Mouse (Mus musculus): ENCODE measurements around the gene Hmga2.
"Not testable (repeated sequence)": the region's sequence is repeated elsewhere in the genome, so short reads cannot be mapped to it uniquely, and the experiment has no call there.

The Hmga2 gene

DNA sequence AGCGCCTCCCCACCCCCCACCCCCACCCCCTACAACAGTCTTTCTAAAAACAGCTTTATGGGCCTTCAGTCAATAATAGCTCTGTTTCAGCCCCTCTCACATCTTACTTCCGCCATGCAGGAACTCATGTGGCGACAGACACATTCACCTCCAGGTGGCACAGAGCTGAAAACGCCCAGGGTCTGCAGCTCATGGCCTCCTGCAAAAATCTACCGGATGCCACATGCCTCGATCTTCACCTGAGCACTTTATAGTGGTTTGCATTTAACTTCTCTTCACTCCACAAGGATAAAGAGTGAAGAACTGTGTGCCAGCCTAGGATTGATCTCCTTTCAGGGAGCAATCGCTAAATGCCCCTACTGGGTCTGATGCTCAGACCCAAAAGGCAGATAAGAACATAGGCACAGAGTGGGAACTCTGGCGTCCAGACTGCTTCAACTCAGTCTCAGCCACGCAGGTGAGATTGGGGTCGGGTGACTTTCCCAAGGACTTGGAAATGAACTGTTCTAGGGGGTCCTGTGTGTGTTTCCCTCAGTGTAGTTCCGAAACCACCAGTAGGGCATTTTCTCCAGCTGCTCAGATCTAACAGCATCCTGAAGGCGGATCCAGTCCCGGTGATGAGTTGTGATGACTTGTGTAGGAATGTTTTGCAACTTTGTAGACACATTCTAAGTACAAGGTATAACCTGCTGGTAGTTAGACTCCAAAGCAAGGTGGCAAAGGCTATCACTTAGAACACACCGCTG, 84.1 kb downstream of the Hmga2 start:
- no peak for DNase-seq (ENCODE audit: low read depth)

GRCm38 (mm10) chr10:120390912-120391835, 85.1 kb downstream of the Hmga2 start:
- DNase-seq (ENCODE audit: low read depth): no peak

GRCm38 (mm10) chr10:120389707-120390106, 86.6 kb downstream of the Hmga2 start:
- DNase-seq (ENCODE audit: low read depth): no peak

GRCm38 (mm10) chr10:120388966-120389365, 87.3 kb downstream of the Hmga2 start:
- DNase-seq (ENCODE audit: low read depth): no peak

DNA sequence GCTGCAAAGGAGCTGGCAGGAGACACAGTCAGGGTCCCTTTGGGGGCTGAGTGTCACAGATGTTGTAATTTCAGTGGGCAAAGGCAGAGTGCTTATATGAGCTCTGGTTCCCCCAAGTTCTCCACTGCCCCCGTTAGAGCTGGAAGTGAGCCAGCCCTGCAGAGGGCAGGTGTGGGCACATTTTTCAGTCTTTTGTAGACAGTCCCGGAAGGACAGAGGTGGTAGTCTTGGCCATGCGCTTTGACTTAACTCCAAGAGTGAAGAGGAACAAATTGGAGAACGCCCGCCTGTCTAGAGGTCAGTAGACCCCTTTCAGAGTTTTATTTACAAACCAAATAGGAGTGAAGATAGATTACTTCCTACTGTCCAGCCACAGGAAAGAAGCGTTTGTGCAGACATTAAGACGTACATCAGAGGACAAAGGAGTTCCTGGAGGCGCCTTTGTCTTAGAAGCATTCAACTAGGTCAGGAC, 87.8 kb downstream of the Hmga2 start:
- no peak for DNase-seq (ENCODE audit: low read depth)

DNA sequence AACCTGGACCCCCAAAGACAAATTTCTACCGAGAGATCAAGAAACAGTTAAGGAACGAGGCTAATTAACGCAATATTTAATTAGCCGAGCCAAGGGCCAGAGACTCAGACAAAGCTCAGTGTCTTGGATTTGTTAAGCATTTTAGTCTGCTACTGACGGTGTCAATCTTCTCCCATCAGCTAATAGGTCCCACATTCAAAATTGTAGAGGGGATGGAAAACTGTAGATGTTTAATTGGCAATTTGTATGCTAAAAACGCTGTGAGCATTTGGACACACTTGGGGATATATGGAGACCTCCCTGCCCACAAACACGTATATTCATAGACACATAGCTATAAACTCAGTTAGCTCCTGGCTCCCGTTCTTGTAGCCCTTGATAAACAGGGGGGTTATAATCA, 89.2 kb downstream of the Hmga2 start:
- DNase-seq (ENCODE audit: low read depth): no peak

GRCm38 (mm10) chr10:120384797-120385600, 91.3 kb downstream of the Hmga2 start:
- DNase-seq (ENCODE audit: low read depth): peak; percentile 13

DNA sequence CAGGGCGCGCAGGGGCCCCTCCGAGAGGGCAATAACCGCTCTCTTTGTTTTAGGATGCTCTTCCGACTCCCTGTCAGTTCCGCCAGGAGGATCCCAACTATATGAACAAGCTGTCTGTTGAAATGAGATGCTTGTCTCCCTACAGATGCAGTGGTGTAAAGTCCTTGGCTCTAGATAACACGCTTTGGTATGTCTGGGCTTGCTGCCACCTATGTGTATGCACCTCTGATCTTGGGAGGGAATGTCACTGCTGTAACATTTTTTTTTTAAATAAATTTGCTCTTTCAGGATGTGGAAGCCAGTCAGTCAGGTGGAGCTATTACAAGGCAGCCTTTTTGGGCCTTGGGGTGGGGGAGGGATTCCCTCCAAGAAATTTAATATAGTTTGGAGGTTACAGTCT, 92.2 kb downstream of the Hmga2 start:
- DNase-seq (ENCODE audit: low read depth): no peak

- DNase-seq (ENCODE audit: low read depth): no peak
Measured at GRCm38 (mm10) chr10:120377795-120378194, 98.5 kb downstream of the Hmga2 start.

- DNase-seq (ENCODE audit: low read depth): no peak
Measured at GRCm38 (mm10) chr10:120377327-120377752, 98.9 kb downstream of the Hmga2 start.

DNA sequence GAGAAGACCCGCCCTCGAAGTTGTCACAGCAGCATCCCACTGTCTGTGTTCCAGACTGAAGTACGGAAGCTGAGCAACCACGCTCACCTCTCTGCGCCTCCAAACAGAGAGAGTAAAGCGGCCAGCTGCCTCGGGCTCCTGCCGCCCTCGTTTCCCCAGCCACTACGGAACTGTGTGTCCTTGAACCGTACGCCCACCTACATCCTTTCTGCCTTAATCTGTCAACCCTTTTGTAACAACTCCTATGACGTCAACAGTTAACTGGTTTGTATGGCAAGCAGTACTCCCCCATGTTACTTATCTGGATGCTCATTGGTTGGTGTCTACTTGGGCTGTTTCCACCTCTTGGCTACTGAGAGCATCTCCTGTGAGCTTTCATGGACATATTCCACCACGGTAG, 100.8 kb downstream of the Hmga2 start:
- peak; percentile 20 for DNase-seq (ENCODE audit: low read depth)

DNA sequence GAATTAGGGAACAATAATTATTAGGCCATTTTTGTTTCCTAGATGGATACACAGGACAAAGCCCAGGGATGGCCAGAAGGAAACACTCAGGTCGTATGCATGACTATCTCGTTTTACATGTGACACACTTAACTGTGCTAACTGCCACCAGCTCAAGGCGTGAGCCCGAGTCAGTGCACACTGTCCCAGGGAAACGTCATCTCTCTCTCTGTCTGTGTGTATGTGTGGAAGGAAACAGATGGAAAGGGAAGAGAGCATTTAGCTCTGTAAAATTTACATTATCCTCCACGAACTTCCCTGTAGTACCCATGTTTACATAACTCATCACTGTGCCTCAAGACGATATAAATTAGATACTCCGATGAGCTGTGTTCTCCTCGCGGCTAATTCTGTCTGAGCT, 105.1 kb downstream of the Hmga2 start:
- DNase-seq (ENCODE audit: low read depth): no peak

DNA sequence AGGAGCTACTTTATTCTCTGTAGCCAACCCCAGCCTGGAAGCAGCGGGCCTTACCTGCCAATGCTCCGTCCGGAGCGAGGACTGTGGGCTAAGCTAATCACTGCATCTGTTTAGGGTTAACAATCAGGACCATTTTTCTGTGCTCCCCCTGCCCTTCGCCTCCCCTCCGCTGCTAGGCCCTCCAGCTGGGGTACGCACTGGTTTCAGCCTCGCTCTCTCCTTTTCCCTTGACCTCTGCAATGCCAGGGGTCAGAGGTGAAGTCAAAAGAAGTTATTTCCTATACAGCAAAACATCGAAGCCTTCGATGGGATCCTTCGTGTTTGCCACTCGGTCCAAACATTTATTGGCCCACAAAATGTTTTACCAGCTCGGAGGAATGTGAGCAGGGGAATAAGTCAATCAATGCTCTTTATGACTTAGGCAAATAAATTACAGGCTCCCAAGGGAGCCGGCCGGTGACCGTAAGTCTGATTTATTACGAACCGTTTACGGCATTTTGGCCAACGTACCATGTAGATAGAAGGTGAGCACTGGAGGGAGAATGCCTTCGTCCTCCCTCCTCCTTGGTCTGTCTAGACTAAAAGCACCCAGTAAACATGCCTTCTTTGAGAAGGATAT, 107.0 kb downstream of the Hmga2 start:
- no peak for DNase-seq (ENCODE audit: low read depth)

DNA sequence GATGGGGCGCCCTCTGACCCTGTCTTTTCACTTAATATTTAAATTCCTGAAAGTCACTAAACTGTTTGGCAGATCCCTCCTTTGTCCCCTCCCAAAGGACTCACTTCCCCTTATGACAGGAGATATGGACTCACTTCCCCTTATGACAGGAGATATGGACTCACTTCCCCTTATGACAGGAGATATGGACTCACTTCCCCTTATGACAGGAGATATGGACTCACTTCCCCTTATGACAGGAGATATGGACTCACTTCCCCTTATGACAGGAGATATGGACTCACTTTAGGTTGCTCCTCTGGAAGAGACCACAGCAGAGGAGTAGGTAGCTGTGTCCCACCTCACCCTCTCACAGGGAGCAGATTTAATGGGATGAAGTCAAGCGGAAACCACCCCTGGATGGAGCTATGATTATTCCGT, 110.1 kb downstream of the Hmga2 start:
- DNase-seq (ENCODE audit: low read depth): not testable (repeated sequence)

GRCm38 (mm10) chr10:120365380-120366172, 110.7 kb downstream of the Hmga2 start:
- no peak for DNase-seq (ENCODE audit: low read depth)

GRCm38 (mm10) chr10:120363983-120364582, 112.2 kb downstream of the Hmga2 start:
- no peak for DNase-seq (ENCODE audit: low read depth)

DNA sequence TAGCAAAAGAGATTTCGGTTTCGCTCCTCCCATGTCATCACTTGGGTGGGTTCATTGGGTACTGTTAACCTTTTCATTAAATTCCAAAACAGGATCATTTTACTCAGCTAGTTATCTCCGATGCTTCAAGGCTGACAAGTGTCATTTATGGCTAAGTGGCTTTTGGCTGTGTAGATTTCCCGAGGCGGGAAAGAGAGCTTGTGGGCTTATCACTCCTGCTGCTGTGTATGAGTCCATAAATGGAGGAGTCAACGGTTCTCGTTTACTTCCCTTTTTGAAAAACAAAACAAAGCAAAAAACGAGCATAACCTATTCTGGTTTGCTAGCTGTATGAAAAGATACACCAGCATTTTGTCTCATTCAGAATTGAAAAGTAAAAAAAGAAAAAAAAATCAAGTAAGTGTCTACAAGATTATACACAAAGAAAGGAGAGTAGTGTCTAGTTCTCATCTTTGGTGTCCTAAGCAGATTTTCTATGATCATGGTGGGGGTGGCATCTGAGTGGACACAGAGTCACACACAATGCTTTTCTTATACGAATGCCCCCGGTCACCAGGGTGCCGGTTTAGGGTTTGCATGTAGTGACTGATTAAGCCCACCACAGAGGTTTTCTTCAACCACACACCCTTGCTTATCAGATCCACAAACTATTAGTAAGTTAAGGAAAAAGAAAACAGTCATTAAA, 112.8 kb downstream of the Hmga2 start:
- DNase-seq (ENCODE audit: low read depth): not testable (repeated sequence)

GRCm38 (mm10) chr10:120354523-120355030, 121.7 kb downstream of the Hmga2 start:
- no peak for DNase-seq (ENCODE audit: low read depth)

- DNase-seq (ENCODE audit: low read depth): no peak
Measured at GRCm38 (mm10) chr10:120345325-120345724, 130.9 kb downstream of the Hmga2 start.
